Mouse (Mus musculus) erythroblast, embryonic 14.5 days (primary cell): Measurements from ENCODE around the gene Fam241b.

Experiments
- GATA1 ChIP-seq: IDR thresholded peaks from 2 replicates; pipeline ENCODE4 v1.6.1; 2012; ENCODE audit warnings: low read length, inconsistent platforms, mixed read lengths
- TAL1 ChIP-seq: IDR thresholded peaks from 3 replicates; pipeline ENCODE4 v1.6.1; 2012; ENCODE audit warnings: low read length, inconsistent platforms, mixed read lengths

DNA sequence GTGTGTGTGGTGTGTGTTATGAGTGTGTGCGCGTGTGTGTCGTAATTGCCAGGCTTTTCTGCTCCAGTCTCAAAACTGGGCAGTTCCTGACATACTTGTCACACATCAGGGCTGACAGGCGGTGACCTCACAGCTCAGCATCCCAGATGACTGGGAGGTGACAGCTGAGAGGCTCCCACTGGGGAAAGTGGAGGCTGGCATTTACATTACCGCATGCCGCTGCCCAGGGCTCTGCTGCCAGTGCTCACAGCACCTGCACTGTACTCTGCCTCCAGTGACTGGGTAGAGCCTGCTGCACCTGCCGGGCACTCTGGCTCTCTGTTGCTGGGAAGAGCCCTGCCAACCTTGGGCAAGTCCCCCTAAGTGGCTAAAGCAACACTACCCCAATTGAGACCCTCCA, 47.1 kb upstream of the Fam241b start:
- TF ChIP-seq GATA1 (no peak), TAL1 (no peak)
